Mouse (Mus musculus): ENCODE data around the gene Ensa.
A peak's percentile ranks its signal among the peaks of the same experiment; 100 is the strongest.
"Not testable (repeated sequence)": the region's sequence is repeated elsewhere in the genome, so short reads cannot be mapped to it uniquely, and the experiment has no call there.

Gene Ensa

DNA sequence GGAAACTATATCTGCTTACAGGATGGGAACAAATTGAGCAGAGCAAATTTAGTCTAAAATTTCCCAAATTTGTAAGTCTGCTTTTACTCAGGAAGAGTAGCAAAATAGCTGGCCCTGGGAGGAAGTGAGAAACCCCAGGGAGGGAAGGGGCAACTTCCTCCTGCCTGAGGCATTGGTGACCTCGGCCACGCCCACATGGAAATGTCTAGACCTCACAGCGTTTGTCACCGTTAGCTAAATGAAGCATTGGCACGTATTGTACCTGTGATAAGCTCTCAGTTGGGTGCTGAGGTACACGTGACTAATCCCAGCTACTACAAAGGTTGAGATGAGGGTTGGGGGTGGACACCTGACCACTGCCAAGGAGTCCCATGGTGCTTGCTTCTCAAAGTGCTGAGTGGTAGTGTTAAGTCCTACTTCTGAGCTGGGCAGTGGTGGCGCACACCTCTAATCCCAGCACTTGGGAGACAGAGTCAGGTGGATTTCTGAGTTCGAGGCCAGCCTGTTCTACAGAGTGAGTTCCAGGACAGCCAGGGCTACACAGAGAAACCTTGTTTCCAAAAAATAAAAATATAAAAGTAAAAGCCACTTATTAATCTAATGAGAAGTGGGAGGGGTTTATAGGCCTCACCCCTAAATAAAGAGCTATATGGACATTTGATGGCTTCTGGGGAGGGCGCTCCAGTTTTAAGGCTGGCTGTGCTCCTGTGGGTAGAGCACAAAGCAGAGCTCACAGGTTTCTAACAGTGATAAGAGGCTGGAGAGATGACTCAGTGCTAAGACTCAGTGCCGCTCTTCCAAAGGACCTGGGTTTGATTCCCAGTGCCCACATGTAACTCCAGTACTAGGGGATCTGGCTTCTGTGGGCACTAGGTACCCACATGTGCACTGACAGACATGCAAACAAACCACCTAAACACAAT is 20.8 kb downstream of the Ensa start:
- DNase-seq (ENCODE audit: low spot score): no peak

DNA sequence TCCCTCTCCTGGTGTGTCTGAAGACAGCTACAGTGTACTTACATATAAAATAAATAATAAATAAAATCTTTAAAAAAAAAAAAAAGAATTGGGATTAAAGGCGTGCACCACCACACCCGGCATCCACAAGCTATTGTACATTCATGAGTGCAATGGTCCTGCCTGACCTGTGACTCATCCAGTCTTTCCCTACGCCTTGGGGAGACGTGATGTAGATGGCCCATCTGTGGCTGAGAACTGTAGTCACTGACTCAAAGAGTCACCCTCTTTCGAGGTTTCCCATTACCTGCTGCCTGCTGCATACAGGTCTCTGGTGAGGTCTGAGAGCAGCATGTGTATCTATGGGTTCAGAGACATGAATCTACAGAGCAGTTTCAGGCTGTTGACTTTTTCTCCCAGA is 23.2 kb downstream of the Ensa start:
- no peak for DNase-seq (ENCODE audit: low spot score)

DNA sequence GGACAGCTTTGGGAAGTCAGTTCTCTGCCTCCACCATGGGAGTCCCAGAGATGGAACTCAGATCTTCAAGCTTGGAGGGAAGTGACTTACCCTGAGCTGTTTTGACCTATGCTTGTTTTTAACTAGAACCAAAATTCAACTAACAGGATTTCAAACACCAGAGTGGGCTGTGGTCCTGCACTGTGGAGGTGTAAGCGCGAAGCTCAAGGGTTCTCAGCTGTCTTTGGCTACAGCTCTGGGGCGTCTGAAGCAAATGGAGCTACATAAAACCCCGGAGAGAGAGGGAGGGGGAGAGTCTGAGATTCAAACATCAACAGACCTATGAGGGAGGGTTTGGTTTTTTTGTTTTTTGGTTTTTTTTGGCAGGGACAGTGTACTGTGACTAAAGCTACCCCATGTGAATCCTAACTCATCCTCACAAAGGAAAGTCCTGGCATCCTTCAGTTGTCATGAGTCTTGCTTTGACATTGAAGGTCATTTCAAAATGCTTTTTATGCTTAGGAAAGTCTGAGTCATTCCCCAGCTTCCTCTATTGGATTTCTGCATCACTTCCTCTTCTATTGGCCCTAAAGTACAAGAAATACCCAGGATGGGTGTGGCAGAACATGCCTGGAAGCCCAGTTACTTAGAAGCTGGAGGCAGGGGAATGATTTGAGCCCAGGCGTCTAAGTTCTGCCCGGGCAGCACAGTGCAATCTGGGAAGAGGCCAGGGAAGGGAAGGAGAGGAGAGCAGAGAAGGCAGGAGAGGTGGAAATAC is 25.7 kb downstream of the Ensa start:
- DNase-seq (ENCODE audit: low spot score): no peak

GRCm38 (mm10) chr3:95651033-95651373 is 26.2 kb downstream of the Ensa start:
- DNase-seq (ENCODE audit: low spot score): no peak

DNA sequence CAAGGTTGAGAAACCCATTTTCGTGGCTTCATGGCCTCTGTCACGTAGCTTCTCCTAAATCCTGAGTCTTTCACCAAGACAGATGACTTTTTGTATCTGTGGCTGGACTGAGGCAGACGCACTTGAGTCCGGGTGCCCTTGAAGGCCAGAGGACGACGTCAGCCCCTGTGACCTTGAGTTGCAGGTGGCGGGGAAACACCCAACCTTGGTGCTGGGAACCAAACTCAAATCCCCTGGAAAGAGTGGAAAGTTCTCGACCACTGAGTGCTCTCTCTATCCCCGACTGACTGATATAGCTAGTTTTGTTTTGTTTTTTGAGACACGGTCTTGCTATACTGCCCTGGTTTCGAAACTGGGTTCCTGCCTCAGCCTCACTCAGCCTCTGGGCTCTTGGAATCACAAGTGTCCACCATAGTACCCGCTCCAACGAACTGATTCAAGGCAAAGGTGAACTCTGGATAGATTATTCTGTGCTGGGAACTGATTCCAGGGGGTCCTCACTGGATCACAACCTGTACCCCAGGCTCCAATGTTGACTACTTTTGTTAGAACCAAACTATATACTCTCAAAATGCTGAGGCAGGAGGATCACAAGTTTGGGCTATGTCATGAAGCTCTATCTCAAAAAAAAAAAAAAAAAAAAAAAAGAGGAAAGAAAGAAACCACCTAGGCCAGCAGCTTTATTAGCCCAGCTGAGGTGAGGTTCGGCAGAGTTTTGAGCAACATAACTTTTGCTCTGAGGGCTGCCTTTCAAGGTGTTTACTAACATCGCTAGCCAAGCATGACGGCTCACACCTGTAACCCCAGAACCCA is 26.8 kb downstream of the Ensa start:
- DNase-seq (ENCODE audit: low spot score): no peak

GRCm38 (mm10) chr3:95652204-95652811 is 27.5 kb downstream of the Ensa start:
- no peak for DNase-seq (ENCODE audit: low spot score)

- no peak for DNase-seq (ENCODE audit: low spot score)
These were observed 28.1 kb downstream of the Ensa start for GRCm38 (mm10) chr3:95652871-95653270.

DNA sequence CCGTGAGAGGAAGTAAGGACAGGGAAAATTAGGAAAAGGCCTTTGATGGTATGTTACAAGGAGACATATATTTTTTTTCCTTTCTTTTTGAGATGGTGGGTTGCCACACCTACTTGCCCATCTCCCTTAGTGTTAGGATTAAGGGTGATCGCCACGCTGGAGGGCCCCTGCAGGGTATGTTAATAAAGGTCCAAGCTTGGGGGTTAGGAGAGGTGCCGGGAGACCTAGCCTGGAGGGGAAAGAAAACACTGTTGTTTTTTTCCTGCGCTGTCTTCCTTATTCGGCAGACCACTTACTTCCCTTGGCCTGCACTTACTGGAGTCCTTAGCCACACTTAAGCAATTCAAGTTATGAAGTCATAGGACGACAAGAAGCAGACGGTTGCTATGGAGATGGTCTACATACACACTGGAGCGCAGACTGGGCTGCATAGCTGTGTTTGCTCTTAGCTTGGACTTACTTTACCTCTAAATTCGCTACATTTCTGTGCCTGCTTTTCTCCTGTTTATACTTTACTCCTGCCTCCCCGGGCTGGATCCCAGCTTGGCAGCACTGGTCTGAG is 28.8 kb downstream of the Ensa start:
- DNase-seq (ENCODE audit: low spot score): no peak

GRCm38 (mm10) chr3:95654371-95654770 is 29.6 kb downstream of the Ensa start:
- not testable (repeated sequence) for DNase-seq (ENCODE audit: low spot score)

DNA sequence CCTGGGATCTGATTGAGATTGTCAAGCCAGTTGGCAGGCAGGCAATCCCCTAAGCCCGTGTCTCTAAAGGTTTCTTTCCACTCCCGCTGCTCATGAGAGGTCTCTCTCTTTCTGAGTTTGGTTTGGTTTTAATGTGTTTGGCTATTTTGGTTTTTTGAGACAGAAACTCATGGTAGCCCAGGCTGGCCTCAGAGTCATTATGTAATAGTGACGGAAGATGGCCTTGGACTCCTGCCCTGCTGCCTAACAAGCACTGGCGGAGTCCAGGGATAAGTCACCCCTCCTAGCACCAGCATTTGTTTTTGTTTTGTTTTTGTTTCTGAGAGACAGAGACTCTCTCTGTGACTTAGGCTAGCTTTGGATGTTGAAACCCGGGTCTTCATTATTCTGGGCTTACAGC is 30.6 kb downstream of the Ensa start:
- no peak for DNase-seq (ENCODE audit: low spot score)

DNA sequence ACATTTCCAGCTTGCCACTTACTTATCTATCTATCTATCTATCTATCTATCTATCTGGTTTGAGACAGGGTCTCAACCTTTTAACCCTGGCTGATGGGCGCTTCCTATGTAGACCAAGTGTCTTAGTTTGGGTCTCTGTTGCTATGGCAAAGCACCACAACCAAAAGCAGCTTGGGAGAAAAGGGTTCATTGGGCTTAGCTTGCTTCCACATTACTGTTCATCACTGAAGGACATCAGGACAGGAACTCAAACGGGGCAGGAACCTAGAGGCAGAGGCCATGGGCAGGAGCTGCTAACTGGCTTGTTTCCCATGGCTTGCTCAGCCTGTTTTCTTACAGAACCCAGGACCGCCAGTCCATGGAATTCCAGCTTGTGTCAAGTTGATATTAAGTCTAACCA is 32.3 kb downstream of the Ensa start:
- DNase-seq (ENCODE audit: low spot score): no peak

DNA sequence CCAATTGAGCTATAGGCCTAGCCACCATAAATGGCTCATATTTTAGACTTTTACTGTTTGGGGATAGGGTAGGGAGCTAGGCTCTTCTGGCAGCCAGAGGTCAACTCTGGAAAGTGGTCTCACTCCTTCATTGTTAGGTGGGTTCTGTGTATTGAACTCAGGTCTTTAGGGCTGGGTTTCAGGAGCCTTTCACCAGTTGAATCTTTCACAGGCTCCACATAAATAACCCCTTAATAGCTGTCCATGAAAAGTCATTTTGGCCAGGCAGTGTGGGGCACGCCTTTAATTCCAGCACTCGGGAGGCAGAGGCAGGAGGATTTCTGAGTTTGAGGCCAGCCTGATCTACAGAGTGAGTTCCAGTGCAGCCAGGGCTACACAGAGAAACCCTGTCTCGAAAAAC is 32.9 kb downstream of the Ensa start:
- no peak for DNase-seq (ENCODE audit: low spot score)

DNA sequence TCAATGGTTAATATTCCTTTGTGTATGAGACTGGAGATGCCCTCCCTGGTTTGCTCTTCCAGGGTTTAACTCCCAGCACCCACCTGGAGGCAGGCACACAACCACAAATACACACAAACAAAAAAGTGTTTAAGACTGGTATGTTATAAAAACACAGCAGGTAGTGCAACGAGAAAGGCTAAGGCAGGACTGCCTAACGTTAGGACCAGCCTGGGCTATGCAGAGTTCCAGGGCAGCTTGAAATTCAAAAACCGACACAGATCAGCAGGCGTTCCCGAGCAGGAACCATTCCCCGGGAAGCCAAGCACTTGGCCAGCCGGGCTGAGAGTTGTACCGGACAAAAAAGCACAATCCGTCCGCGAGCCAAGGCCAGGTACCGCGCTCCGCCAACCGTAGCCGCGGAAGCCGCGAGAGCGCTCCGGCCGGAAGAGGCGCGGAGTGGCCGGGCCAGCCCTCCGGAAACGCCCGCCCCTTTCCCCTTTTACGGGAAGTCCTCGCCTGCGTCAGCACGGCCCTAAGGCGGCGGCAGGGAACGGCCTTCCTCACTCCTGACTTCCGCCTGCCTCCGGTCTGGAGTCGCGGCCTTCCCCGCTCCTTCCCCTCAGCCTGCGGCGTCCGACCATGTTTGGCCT is 33.6 kb downstream of the Ensa start, which contains the start of gene Mcl1:
Gene Mcl1 (plus strand): TSS at position 553 of the 632 bp plus-strand sequence.
- peak; percentile 87 for DNase-seq (ENCODE audit: low spot score)

DNA sequence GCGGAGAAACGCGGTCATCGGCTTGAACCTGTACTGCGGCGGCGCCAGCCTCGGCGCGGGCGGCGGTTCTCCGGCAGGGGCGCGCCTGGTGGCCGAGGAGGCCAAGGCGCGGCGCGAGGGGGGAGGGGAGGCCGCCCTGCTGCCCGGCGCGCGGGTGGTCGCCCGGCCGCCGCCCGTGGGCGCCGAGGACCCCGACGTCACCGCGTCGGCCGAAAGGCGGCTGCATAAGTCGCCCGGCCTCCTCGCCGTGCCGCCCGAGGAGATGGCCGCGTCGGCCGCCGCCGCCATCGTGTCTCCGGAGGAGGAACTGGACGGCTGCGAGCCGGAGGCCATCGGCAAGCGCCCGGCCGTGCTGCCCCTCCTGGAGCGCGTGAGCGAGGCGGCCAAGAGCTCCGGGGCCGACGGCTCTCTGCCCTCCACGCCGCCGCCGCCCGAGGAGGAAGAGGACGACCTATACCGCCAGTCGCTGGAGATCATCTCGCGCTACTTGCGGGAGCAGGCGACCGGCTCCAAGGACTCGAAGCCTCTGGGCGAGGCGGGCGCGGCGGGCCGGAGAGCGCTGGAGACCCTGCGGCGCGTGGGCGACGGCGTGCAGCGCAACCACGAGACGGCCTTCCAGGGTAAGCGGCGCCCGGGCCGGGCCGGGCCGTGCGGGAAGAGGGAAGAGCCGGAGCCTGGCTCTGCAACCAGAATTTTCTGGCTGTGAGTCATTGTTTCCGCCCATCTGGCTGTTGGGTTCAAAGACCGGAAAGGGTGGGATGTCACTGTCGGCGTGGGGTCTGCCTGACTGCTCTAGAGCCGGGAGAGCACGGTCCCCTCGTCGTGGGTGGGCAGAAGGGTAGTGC is 34.3 kb downstream of the Ensa start:
- DNase-seq (ENCODE audit: low spot score): peak; percentile 59

- DNase-seq (ENCODE audit: low spot score): no peak
These were observed 35.2 kb downstream of the Ensa start for GRCm38 (mm10) chr3:95659948-95660347.

DNA sequence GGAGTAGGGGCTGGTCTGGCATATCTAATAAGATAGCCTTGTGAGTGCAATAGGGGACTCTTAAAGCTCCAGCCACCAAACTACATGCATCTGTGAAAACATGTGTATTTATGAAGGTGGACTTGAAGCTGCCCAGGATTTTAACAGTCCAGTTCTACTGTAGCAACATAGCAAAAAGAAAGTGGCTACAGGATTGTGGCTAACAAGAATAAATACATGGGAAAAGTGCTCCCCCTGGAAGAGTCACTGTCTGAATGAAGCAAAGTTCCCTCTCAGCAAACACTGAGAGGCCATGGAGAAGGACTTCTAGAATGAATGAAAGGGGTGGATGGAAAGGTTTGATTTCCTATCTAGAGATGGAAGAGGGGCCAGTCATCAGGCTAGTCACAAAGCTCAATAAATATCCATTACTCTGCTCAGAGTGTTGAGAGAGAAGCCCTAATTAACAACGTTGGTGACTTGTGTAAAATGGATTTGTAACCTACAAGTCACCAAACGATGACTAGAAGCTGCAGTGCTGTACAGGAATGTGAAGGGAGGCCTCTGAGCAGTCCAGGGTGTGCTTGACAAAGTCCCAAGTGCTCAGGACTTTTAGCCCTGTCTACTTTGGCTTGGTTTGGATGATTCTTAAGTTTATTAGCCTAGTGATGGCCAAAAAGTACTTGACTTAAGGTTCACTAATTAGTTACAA is 36.1 kb downstream of the Ensa start:
- DNase-seq (ENCODE audit: low spot score): no peak

DNA sequence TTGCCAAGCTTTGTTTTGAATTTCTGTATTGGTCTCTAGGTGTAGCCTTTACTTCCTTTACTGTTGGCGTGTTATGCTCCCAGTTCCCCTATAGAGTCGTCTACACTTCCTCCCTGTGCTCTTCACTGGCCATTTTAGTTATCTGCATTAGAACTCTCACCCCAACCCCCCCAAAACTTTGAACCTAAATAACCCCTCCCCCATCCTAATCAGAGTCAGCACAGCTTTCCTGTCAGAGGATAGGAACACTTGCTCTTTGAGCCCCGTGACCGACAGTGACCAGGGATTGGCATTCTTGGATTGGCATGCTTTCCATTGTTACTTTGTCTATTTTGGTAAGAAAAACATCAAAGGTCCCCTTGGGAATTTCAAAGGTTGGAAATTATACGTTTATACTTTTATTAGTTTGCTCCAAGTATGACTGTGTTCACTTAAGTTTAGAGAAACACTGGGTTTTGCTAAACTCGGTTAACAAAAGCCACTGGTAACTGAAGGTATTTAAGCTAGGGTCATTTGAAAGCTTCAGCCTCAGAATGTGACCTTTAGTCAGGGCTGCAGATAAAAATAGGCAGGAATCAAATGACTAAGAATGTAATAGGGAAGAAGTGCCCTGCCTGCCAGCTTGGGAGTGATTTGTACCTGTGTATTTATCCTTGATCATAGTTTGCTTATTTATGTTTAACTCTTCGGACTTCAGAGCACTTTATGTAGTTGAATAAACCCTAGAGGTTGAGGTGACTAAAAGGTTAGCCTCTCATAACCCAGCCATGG is 37.3 kb downstream of the Ensa start:
- DNase-seq (ENCODE audit: low spot score): no peak

DNA sequence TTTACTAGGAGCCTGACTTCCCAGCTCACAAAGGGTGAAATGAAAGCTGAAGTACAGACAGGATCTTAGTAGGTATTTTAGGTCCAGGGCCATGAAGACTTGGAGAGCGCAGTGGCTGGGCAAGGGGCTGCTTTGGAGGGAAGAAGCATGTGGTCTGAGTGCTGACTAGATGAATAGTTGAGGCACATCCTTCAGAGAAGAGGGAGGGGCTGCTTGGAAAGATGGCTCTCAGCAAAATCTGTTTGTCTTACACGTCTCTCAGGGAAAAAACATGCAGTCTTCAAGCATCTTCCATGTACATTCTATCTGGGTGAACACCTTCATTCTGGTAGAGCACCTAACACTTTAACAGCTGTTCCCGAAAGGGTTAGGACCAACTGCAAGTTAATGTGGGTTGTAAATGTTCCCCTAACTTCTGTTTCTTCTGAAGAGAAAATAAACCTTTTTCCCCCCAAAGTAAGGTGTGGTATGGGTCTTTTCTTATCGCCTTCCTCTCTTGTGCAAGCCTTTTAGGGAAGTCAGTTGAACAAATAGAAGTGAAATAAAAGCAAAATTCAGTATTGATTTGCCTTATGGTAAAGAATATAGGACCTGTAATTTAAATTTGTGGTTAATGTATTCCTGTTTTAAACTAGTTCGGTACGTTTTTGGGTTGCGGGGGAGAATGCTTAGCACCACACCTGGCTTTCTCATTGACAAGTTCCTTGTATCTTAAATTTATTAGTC is 38.1 kb downstream of the Ensa start:
- no peak for DNase-seq (ENCODE audit: low spot score)

Measured in spleen, adult 12 weeks (tissue).